Mouse (Mus musculus) testis, postnatal 10 days (tissue): Measurements from ENCODE around the gene Dtd1.

Experiments
- DNase-seq: peaks from one replicate; pipeline ENCODE4 v3.0.0; 2021; ENCODE audit warnings: low spot score

Gene Dtd1

DNA sequence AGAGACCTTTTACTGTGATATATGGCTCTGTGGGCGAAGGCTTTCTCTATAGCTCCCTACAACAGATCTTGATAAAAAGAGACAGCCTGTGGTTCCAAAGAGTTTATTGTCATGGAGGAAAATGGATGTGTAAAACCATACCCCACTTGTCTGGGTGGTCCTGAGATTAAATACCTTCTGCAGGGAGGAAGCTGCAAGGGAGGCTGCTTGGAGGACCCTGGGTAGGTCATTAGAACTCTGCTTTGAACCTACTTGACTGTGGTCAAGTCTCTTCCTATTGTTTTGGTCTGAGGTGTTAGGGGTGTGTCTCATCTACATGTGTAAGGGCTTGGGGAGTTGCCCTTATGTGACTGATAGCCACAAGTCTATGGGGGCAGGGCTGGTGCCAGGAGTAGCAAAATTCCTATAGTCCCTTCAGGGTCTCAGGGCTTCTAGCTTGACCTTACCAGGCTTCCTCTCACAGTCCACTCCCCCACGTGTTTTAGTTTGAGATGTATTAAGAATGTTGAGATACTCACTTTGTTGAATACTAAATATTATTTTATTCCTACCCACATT, 115.6 kb downstream of the Dtd1 start:
- no peak for DNase-seq

DNA sequence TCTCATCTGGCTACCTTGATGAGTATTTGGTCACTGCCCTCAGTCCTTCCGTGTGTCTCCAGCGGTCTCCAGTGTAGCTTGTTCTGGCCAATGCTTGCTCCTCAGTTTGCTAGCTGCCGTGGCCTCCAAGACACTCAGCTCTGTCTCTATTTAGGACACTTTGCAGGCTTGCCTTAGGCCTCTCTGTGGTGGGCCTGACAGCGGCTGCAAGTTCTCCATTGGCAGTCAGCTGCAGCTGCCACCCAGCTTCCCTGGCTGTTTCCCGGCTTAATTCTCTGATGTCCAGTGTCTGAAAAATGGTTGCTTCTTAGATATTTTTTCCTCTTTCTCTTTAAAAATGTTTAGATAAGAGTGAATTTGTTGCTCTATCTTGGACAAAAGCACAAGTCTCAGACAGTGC, 116.6 kb downstream of the Dtd1 start:
- DNase-seq = no peak

DNA sequence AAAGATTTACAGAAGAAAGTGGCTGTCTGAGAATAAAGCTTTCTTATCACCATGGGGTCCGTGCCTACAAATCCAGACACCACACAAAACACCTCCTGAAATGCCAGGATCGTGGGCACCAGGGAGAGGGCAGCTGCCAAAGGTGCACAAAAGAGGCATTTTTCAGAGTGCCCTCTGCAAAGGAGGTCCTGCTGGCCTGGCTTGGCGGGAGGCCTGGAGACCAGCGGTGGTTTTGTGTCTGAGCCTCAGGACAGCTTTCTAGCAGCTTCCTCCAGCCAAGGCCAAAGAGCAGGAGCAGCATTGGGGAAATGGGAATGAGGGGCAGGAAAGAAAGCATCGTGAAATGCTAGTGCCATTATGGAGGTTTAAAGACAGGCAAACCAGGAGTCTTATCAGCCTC, 118.6 kb downstream of the Dtd1 start:
- DNase-seq = no peak

DNA sequence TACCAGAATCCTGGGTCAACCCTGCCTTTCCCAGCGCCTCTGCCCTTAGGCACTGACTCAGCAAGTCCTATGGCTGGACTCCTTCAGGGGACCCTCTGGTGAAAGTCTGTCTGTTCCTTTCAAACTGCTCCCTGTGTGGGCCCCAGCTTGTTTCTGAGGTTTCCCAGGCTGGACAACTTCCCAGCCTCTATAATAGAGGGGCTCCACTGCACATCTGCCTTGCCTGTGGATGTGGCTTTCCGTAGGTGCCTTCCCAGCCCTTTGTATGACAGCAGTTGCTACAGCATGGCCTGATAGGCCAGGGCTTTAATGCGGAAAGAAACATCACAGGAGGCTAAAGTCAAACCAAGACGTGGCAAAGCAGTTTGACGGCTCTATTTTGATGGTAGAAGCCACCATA, 119.6 kb downstream of the Dtd1 start:
- no peak for DNase-seq

DNA sequence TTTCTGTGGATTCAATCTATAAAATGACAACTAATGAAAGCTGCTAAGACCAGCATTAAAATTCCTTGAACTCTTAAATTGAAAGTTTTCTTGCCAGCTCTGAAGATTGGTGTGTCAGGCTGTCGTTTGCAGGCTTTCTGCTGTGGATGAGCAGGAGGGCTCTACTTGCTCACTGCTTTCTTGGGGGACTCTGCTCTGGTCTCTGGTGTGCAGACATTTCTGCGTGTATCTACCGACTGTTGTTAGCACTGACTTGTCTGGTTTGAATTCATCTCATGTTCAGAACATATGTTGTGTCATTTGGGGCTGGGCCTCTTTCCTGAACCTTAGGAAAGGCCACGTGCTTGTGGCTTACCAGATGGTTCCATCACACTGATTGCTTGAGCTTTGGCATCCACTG, 120.0 kb downstream of the Dtd1 start:
- no peak for DNase-seq

DNA sequence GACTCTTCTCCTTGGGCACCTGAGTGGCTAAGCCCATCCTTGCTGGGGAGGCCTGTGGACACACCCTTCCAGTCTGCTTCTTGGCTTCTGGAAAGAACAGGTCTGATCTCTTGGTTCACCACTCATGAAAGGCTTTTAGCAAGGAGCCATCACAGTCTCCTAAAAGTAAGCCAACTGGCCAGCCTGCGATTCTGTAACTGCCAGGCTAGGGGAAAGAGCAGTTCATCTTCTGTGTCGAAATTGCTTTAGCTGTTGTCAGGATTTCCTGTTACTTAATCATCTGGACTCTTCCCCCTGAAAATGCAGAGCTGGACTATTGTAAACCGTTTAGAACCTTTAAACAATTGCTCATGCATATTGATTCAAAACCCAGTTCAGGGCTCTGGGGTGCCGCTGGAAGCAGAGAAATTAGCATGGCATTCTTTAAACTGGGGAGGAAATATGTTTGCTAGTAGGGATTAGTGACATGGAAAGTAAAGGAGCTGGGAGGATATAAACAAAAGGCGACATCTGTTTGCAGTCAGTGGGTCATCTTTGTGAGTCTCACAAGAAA, 120.8 kb downstream of the Dtd1 start:
- no peak for DNase-seq

DNA sequence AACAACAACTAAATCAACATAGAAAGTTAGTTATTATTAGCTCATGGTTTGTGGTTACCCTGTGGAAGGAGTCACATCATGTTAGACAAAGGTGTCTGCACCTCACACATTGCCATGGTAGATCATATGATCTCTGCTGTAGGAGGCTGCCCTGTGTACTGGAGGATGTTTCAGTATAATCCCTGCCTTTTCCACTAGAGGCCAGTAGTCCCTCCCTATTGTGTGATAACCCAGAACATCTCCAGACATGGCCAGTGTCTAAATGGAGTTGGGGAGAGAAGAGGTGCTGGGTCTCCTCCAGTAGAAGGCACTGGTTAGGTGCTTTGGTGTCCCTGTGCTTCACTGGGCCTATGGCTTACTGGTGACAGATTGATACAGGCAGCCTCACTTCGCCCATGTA, 125.0 kb downstream of the Dtd1 start:
- DNase-seq = no peak

DNA sequence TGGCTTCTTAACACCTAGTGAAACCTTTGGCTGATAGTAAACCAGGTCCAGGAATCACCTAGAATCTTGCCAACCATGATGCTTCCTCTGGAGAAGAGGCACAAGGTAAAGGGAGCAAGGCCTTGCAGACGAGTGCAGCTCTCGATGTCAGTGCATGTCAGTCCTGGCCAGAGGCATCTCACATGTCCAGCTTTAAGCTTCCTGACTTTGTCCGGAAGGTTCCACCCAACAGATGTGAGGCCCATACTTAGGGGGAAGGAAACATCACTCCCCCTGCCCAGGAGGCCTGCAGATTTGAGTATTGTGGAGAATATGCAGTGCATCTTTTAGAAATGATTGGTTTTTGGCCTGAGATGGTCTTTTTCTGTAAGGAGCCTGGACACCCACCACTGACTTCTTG, 127.4 kb downstream of the Dtd1 start:
- no peak for DNase-seq

DNA sequence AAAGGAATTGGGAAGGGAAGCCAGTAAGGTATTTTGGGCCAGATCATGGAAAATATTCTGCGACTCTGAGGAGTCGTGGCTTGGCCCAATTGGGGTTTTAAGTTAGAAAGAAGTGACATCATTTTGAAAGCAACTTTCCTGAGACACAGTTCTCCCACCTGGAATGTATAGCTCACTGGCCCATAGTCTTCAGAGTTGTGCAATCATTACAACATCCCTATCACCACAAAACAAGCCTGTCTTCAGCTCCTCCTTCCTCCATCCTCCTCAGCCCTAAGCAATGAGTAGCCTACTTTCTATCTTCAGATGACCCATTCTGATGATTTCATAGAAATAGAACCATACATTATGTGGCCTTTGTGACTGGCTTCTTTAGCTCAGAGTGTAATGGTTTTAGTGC, 130.1 kb downstream of the Dtd1 start:
- DNase-seq = no peak

DNA sequence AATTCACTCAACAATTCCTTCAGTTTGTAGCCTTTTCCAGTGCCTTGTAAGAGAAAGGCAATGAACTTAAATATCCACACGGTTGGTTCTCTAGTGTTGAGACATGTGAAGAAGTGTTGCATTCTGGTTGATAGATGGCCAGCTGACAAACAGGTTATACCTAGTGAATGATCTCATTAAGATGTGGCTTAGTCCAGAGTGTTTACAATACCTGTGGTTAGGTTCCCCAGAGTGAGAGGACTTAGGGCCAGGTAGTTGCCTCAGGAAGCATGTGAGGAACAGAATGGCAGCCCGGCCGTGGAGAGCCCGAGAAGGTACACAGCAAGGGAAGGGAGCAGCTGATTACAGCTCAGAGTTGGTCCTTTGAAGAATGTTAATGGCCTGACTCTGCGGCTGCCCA, 138.5 kb downstream of the Dtd1 start:
- DNase-seq = no peak

DNA sequence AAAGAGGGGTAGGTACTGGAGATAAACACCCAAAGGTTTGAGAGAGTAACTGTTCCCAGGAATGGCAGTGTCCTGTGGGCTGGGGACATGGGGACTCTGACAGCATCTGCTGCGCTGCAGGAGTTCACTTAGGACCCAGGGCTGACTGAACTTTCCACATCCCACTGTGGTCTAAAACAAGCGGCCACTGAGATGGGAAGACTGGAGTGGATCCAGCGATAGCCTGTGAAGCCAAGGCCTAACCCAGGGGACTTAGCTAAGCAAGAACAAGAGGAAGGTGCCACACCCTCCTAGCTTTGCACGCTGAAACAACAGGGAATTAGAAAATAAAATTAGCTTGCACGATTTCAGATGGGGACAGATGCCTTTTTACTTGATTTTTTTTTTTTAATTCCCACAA, 138.9 kb downstream of the Dtd1 start:
- peak; percentile 54 for DNase-seq

DNA sequence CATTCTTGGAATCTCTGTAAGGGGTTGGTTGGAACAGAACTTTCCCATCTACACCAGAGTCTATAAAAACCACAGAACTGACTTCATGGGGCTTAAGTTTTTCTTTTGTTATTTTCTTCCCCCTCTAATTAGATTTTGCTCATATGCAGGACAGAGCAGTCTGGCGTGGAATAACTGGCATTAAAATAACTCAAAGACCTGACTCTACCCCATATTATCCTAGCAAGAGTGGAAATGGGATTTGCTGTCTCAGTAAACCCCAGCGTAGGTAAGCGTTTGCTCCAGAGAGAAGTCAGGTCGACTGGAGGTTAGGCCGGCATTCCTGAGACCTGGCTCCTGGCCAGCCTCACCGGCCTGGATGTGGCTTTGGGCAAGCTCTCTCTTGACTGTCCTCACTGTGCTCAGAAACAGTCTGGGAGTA, 140.9 kb downstream of the Dtd1 start:
- peak; percentile 51 for DNase-seq

DNA sequence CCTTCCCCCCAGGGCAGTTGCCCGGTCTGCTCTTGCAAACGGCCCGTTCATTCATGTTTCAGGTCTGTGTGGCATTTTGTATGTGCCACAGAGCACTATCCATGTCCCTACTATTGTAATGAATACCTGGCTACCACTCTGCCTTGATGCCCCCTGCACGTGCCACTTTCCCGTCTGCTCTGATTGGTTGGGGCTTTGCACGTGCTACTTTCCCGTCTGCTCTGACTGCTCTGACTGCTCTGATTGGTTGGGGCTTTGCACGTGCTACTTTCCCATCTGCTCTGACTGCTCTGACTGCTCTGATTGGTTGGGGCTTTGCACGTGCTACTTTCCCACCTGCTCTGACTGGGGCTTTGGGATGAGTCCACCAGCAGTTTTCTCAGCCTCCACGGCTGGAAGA, 142.3 kb downstream of the Dtd1 start:
- no peak for DNase-seq

DNA sequence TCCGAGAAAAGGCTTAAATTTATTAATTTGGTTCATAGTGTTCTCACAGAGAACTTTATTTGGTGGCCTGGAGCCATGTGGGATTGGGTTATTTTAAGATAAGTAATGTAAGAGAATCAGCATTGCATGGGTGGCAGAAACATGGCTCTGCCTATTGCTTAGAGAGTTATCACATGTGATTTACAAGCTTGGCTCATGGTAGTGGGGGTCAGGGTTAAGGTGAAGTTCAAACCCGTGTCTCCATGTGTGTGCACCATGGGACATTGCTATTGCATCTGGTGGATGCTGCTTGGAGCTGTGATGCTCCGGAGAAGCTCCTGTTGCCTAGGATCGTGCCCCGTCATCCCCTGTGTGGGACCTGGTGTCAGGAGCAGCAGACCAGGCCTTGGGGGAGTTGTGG, 143.6 kb downstream of the Dtd1 start:
- DNase-seq = no peak

DNA sequence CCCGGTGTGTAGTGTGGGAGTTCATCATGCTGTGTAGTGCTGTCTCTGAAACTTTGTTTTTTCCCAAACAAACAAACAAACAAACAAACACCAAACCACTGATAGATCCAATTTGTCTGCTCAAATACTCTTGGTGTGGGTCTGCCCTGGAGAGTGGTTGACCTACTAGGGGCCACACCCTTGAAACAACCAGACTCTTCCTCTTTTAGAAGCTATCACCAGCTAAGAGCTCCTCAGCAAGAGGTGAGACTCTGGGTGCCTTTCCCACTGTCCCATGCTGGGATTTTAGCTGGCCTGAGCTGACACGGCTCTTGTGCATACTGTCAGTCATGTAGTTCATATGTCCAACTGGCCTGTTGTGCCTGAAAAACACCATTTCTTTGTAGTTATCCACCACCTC, 145.6 kb downstream of the Dtd1 start:
- DNase-seq = no peak

DNA sequence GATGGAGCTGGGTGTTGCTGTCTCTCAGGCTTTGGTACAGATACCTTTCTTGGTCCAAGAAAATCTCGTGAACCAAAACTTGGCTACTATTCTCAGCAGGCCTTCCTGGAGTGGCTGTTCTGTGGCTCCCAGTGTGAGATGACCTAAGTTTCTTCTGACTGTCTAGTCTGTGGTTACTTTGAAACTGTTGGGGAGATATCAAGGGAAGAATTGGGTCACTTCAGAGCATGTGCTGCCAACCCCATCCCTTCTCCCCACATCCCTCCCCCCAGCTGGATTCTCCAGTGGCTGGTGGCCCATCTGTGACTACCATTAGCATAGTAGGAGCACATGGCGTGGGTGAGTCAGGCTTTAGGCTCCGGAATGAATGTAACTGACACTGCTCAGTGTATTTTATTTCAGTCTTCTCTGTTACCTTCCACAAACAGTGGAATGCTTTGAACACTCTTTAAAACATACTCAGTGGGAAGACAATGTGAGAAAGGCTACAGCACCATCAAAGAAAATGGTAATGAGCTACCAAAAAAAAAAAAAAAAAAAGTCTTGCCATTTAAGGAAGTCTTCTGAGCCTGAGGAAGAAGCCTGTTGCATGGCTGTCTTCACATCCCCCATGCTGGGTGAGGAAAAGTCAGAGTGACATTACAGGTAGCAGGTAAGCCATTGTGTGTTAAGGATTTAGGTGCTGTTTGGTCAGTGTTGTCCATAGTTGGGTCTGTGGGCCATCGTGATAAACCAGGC, 146.5 kb downstream of the Dtd1 start:
- DNase-seq = no peak

DNA sequence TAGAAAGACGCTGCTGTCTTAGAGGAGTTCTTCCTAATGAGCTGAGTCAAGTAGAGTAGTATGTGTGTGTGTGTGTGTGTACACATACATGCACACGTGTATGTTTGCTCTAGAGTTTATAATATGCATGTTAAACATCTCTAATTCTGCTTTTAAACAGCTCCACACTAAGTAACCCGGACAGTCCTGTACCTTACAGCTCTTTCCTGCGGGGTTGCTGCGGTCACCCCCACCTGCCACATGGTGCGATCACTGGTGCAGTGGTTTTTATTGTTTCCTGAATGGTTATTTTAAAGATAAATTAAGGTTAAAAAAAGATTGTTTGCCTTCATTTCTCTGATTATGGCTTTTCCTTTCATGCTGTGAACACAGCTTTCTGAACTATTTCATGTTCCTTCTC, 153.9 kb downstream of the Dtd1 start:
- DNase-seq = no peak

DNA sequence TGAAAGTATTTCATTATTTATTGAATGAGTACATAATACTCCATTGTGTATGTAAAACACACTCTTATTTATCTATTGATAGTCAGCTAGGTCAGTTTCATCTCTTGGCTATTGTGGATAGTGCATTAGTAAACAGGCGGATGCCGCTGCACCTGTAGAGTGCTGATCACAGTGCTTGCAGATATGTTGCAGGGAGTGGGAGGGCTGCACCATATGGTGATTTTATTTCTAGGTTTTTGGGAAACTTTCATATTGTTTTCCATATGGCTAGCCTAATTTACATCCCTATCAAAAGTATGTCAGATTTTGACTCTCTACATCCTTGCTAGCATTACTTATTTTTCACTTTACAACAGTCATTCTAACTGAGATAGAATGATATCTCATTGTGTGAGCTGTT, 155.3 kb downstream of the Dtd1 start:
- no peak for DNase-seq

DNA sequence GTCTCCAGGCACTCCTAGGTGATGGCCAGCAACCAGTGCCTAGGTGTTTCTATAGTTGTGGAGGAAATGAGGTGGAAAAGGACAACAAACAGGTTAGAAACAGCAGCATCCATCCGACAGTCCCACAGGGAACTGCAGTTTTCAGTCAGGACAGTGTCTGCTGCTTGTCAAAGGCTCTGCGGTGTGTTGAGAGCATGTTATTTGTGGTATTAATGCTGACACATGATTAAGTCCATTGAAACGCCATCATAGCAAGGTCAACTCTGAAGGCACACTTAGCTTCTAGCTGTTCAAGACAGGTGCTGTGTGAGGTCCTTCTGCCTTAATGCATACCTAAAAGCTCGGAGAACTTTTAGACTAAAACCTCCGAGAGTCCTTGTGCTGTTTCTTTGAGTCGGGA, 161.0 kb downstream of the Dtd1 start:
- DNase-seq = no peak

DNA sequence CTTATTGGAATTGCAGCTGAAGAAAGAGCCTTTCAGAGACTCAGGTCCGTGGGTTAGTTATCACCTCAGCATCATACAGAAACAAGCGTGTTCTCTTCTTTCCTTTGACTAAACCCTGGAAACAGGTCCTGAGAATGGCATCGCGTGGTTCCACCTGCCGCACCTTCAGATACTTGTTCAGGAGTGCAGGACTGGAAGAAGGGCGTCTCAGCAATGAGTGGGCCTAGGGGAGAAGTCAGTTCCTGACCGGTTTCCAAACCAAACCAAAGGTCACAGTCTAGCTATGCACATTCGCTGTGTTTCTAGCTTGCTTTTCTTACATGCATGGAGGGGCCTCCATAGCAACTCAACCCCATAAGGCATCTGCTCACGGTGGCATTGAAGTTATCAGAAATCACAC, 164.0 kb downstream of the Dtd1 start:
- DNase-seq = no peak

DNA sequence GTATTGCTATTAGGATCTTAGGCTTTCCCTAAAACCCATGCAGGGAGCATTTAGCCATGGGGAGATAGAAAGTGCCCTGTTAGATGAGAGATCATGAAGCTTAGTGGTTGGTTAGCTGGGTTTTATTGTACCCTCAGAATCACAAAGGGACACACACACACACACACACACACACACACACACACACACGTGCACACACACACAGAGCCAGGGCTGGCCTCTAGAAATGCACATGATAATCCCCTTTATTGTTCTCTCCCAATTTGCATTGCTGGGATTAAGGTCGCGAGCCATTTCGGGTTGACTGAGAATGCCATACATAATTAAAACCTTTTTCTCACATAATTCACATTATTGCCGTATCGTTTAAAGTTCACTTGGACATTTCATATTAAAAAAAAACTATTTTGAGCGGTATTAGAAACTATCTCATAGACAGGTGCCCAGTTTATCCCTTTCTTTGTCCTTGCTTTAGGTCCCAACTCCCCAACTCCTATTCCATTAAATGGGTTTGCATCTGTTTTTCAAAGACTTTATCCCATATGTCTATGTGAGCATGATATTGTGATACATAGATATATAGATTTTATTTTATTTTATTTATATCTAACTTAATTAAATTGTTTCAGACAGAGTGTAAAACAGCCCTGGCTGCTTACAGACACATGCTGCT, 164.6 kb downstream of the Dtd1 start:
- DNase-seq = no peak

DNA sequence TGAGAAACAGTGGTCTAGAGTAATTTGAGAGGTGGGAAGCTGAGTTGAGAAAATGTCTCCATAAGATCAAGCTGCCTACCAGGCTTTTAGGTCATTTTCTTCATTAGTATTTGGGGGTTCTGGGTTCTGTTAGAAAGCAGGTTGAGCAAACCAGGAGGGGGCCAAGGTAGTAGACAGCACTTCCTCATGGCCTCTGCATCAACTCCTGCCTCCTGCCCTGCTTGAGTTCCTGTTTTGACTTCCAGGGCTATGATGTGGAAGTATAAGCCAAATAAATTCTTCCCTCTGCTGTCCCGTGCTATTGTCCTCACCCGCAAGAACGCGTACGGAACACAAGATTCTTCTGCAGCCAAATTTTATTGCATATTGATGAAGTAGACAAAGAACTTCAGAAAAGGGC, 165.5 kb downstream of the Dtd1 start:
- no peak for DNase-seq

DNA sequence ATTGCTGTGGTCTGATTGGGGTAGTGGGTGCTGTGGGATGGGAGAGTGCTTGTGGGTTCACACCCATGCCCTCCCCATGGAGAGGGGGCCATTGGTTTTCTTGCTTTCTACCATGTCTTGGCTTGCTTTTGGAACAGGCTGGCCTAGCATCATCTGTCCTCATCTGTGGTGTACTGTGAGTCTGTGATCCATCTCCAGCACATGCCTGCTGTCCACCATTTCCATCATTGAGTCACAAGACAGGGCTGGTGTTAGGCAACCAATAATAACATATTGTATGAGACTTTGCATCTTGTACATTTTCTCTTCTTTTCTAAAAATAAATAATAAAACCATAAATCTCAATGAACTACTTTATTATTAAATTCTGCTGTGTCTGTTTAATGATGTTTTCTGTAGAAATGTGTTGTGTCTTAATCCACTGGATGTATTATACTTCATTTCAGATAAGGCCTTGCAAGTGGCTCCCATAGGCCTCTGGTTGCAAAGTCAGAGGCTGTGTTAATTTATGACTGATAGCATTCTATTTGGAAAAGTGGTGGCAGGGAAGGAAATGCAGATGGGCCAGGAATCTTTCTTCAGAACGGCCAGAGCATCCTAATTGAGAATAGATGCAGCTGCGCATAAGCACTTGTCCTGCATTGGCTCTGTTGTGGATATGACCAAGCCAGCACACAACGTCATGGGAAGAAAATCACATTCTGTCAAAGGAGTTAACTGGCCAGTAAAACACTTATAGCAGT, 168.8 kb downstream of the Dtd1 start:
- no peak for DNase-seq
